Mouse (Mus musculus) embryonic facial prominence, embryonic 14.5 days (tissue): ENCODE measurements around the gene S1pr3. TPM values are rescaled to one million over a fixed set of nuclear protein-coding genes. Genes with fewer than 3 reads are reported as not detected.

Experiments used
- ATAC-seq: fragments of 200-750 bp; cut with Nextera tagmentation; 2 replicates; pipeline ENCODE4 v1.8.0; 2017; ENCODE audit warnings: low read depth, moderate number of reproducible peaks, moderate TSS enrichment
- DNase-seq: peaks from one replicate; pipeline ENCODE4 v3.0.0-alpha.2; 2015; ENCODE audit warnings: low spot score
- H3K27ac ChIP-seq: fragments of 300-500 bp; sonication (generic); replicated peaks from 2 replicates; pipeline ENCODE4 v1.5.1; 2014; ENCODE audit warnings: low read depth, mild to moderate bottlenecking, low read length, moderate library complexity
- H3K27me3 ChIP-seq: fragments of 300-500 bp; sonication (generic); replicated peaks from 2 replicates; pipeline ENCODE4 v1.6.1; 2014; ENCODE audit warnings: low read length; ENCODE audit not compliant: control insufficient read depth, insufficient read depth
- H3K36me3 ChIP-seq: fragments of 300-500 bp; sonication (generic); 2 replicates; pipeline ENCODE4 v1.6.1; 2014; ENCODE audit warnings: low read length, mixed read lengths; ENCODE audit not compliant: control insufficient read depth, insufficient read depth
- H3K4me1 ChIP-seq: fragments of 300-500 bp; sonication (generic); 2 replicates; pipeline ENCODE4 v1.6.1; 2014; ENCODE audit warnings: antibody characterized with exemption, low read length; ENCODE audit not compliant: control insufficient read depth, insufficient read depth
- H3K4me2 ChIP-seq: fragments of 300-500 bp; sonication (generic); 2 replicates; pipeline ENCODE4 v1.6.1; 2014; ENCODE audit warnings: low read depth, mild to moderate bottlenecking, low read length, moderate library complexity, mixed read lengths
- H3K4me3 ChIP-seq: fragments of 300-500 bp; sonication (generic); 2 replicates; pipeline ENCODE4 v1.5.1; 2014; ENCODE audit warnings: low read depth, mild to moderate bottlenecking, low read length
- H3K9ac ChIP-seq: fragments of 300-500 bp; sonication (generic); 2 replicates; pipeline ENCODE4 v1.6.1; 2014; ENCODE audit warnings: low read depth, mild to moderate bottlenecking, low read length, moderate library complexity, mixed read lengths
- H3K9me3 ChIP-seq: fragments of 300-500 bp; sonication (generic); 2 replicates; pipeline ENCODE4 v1.6.1; 2016; ENCODE audit warnings: low read length; ENCODE audit not compliant: control insufficient read depth
- WGBS: fragments of 180-500 bp; shearing (Covaris S2); extraction: QIAGEN DNeasy Blood & Tissue Kit; methylation state at CpG from one replicate; pipeline ENCODE4 v1.1.7; 2014; 5-methylcytosine and 5-hydroxymethylcytosine counted together
- polyA plus RNA-seq: library from polyadenylated mRNA; unstranded; fragments of >200 nt; fragmentation: Nextera tagmentation; extraction: Ambion mirVana; gene quantifications from 2 replicates; pipeline ENCODE4 v1.2.1, GENCODE M21; 2014

The S1pr3 gene
- polyA plus RNA-seq, 1 experiment from 2014 or later: 81.4 TPM

DNA sequence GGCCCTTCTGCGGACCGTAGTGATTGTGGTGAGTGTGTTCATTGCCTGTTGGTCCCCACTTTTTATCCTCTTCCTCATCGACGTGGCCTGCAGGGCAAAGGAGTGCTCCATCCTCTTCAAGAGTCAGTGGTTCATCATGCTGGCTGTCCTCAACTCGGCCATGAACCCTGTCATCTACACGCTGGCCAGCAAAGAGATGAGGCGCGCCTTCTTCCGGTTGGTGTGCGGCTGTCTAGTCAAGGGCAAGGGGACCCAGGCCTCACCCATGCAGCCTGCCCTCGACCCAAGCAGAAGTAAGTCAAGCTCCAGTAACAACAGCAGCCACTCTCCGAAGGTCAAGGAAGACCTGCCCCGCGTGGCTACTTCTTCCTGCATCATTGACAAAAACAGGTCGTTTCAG is 11.1 kb downstream of the S1pr3 start:
- 0 out of 2 replicates have a peak, but pooled peaks cover 8% of the 10 kb centered on the region for H3K9me3 ChIP-seq
- DNase-seq: no peak
- no peak overlapping the region for H3K9ac ChIP-seq
- peaks cover 14% of the 10 kb centered on the region; the same call in 1 of the 2 replicates for H3K4me1 ChIP-seq
- no peaks in the 10 kb centered on the region for H3K27me3 ChIP-seq
- no peak overlapping the region for H3K27ac ChIP-seq
- H3K36me3 ChIP-seq: peaks cover 78% of the 10 kb centered on the region
- H3K4me2 ChIP-seq: no peak overlapping the region
- no peak overlapping the region for H3K4me3 ChIP-seq
- WGBS: 88% methylated on average over 15 of the region's 15 CpGs
- ATAC-seq: no peak

DNA sequence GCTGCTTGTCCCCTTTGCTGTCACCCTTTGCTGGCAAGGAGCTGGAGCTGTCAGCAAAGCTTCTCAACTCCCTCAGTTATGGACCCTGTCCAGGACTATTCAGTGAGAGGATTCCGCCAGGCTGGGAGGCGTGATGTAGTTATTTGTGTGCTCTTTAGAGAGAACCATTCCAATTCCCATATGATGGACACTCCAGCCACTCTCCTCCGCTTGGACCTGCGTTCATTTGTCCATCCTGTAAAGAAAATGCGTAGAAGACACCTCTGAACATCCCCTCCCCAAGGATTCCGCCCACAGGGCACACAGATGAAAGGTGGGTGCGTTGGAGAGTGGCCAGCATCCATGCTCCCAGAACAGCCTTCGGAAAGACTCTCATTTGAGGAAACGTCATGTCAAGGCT is 12.4 kb downstream of the S1pr3 start:
- DNase-seq (no peak), ATAC-seq (no peak)
- Histone ChIP-seq H3K9me3 (no peaks in the 10 kb centered on the region), H3K4me3 (no peak overlapping the region), H3K4me1 (peaks cover 14% of the 10 kb centered on the region; the same call in 1 of the 2 replicates), H3K27ac (no peak overlapping the region), H3K36me3 (peaks cover 64% of the 10 kb centered on the region), H3K4me2 (no peak overlapping the region), H3K9ac (no peak overlapping the region), H3K27me3 (no peaks in the 10 kb centered on the region)
- 80% methylated on average over 9 of the region's 9 CpGs for WGBS

DNA sequence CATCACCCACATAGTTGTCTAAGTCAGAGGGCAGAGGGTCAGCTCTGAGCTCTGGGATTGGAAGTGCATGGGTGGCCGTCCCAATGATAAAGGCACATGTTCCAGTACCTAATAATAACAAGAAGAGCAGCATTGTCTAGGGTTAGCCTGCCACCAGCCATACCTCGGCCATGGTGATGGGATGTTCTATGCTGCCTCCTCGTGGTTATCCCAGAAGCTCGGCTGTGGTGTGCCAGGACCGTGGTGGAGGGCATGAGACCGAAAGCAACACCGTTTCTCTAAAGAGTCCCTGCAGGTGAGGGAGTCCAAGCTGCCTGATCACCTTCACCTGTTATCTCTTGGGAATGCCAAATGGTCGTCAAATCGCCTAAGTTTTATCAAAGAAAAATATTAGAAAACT is 15.2 kb downstream of the S1pr3 start:
- 71% methylated on average over 9 of the region's 9 CpGs for WGBS
- Histone ChIP-seq H3K36me3 (peaks cover 50% of the 10 kb centered on the region), H3K27ac (no peak overlapping the region), H3K27me3 (no peaks in the 10 kb centered on the region), H3K9me3 (no peaks in the 10 kb centered on the region), H3K4me1 (no peaks in the 10 kb centered on the region), H3K9ac (no peak overlapping the region), H3K4me2 (no peak overlapping the region), H3K4me3 (no peak overlapping the region)
- DNase-seq (no peak), ATAC-seq (no peak)

DNA sequence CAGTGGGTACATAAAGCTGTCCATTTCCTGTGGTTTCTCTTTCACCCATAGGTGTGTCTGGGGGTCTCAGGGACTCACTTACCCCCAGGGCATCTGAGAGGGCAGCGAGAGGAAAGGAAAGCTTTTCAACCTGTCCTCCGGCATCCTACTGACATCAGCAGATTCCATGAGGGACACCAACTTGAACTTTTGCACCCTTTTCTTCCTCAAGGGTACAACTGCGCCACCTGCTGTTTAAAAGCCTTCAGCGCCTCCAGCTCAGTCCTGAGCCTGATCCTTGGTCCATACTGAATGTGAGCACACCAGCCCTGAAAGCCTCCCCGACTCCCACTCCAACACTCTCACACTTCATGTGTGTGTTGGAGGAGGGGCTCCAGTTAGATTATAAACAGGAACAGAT is 16.2 kb downstream of the S1pr3 start:
- no peaks in the 10 kb centered on the region for H3K4me1 ChIP-seq
- ATAC-seq: peak; percentile 35; the same call in 1 of the 2 replicates
- peak; percentile 79 for DNase-seq
- no peak overlapping the region for H3K9ac ChIP-seq
- 12% methylated on average over 5 of the region's 5 CpGs for WGBS
- H3K4me2 ChIP-seq: no peak overlapping the region
- H3K9me3 ChIP-seq: no peaks in the 10 kb centered on the region
- no peak overlapping the region for H3K4me3 ChIP-seq
- H3K27me3 ChIP-seq: no peaks in the 10 kb centered on the region
- H3K36me3 ChIP-seq: peaks cover 41% of the 10 kb centered on the region
- no peak overlapping the region for H3K27ac ChIP-seq

DNA sequence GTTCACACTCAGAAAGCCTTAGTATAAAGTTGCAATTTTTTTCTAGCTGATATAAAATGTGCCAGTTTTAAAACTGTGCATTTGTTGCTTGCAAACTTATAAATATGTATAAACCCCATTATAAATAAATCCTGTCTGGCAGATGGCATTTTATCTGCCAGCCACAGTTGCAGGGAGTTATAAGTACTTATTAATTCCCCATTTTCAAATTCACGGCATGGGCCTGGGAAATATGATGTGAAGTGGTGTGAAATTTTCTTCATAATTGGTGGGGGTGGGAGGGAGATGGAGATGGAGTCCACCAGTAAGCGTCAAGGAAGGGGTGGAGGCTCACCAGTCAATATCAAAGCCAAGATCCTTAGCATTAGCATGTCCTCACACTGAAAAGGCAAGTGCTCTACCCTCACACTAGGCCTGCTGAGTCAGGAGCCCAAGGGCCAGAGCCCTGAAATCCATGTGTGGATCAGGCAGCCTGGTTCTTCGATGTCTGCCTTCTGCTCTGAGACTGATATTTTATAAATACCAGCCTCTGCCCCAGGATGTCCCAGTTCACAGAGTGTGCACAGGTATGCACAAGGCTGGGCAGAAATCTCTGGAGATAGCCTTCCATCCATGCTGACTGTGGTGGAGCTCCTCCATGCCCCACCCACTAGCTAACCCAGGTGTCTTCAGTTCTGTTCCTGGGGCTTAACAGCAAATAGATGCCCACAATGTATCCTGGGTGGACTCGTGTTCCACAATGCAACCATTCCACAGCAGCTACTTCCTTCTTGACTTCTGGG is 17.4 kb downstream of the S1pr3 start:
- DNase-seq (no peak), ATAC-seq (no peak)
- Histone ChIP-seq H3K4me1 (no peaks in the 10 kb centered on the region), H3K27ac (no peak overlapping the region), H3K36me3 (peaks cover 29% of the 10 kb centered on the region), H3K9me3 (no peaks in the 10 kb centered on the region), H3K4me2 (no peak overlapping the region), H3K4me3 (no peak overlapping the region), H3K9ac (no peak overlapping the region), H3K27me3 (no peaks in the 10 kb centered on the region)
- 64% methylated on average over 4 of the region's 4 CpGs for WGBS

DNA sequence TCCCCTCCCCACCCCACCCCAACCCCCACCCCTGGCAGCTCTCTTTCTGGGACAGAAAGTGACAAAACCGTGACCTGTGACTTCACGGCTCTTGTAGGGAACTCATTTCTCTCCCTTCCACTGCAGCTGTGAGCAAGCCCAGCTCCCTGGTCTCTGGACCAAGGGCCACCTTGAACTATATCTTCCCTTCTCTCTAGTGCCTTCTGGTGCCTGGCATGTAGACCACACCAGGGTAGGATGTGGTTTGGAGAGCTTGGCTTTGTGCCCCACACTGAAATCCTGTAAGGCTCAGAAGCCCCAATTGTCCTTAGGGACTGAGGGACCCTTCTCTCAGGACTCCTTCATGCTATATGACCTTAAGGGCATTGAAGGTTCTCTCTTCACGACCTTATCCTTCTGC is 24.9 kb downstream of the S1pr3 start:
- Histone ChIP-seq H3K9me3 (no peaks in the 10 kb centered on the region), H3K36me3 (no peaks in the 10 kb centered on the region), H3K9ac (no peak overlapping the region), H3K27me3 (no peaks in the 10 kb centered on the region), H3K4me1 (no peaks in the 10 kb centered on the region), H3K27ac (no peak overlapping the region), H3K4me3 (no peak overlapping the region), H3K4me2 (no peak overlapping the region)
- no peak for ATAC-seq
- no peak for DNase-seq
- WGBS: 66% methylated on average over 3 of the region's 3 CpGs

DNA sequence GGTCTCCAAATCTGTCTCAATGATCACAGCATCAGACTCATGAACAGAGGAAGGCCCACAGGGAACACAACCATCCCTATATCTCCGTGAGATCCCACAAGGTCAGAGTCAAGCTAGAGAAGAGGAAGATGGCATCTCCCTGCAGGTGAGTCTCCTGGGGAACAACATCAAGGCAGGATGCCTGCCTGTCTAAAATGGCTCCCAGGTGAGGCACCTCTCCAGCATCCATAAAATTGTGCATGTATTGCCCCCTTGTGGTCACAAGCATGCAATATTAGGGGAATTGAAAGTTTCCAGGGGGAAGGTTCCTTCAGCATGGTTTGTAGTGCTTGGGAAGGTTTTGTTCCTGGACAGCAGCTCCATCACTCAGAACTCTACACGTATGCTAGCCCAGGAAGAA is 26.0 kb downstream of the S1pr3 start:
- ATAC-seq (no peak), DNase-seq (no peak)
- H3K36me3 ChIP-seq: no peaks in the 10 kb centered on the region
- H3K9me3 ChIP-seq: no peaks in the 10 kb centered on the region
- H3K4me1 ChIP-seq: no peaks in the 10 kb centered on the region
- no peak overlapping the region for H3K4me3 ChIP-seq
- H3K9ac ChIP-seq: no peak overlapping the region
- H3K4me2 ChIP-seq: no peak overlapping the region
- H3K27ac ChIP-seq: no peak overlapping the region
- WGBS: 36% methylated on average over 2 of the region's 2 CpGs
- no peaks in the 10 kb centered on the region for H3K27me3 ChIP-seq

DNA sequence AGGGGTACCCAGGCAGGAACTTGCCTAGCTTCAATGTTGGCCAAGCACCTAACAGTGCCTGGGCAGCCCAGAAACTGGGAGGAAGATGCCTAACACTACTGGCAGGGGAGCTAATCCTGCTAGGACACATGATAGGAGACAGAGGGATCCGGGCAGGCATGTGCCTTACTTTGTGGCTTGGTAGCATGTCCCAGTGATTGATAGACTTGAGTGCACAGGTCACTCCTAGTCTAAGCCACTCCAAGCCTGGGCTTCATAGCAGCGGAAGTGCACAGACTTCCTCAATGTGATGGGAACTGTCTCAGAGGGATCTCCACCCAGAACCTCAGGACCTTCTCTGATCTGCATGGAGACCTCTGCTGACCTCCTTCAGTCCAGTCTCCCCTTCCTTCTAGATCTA is 26.7 kb downstream of the S1pr3 start:
- 60% methylated on average over 2 of the region's 2 CpGs for WGBS
- no peak for DNase-seq
- H3K4me1 ChIP-seq: no peaks in the 10 kb centered on the region
- H3K27me3 ChIP-seq: no peaks in the 10 kb centered on the region
- H3K9ac ChIP-seq: no peak overlapping the region
- no peak overlapping the region for H3K27ac ChIP-seq
- no peaks in the 10 kb centered on the region for H3K9me3 ChIP-seq
- no peak overlapping the region for H3K4me3 ChIP-seq
- no peak overlapping the region for H3K4me2 ChIP-seq
- ATAC-seq: no peak
- no peaks in the 10 kb centered on the region for H3K36me3 ChIP-seq
